Mouse (Mus musculus) liver, adult 2 months (tissue): Measurements from ENCODE around the gene Tex19.1.

Experiments used
- CTCF ChIP-seq: fragments of 200-500 bp; IDR thresholded peaks from 2 replicates; pipeline ENCODE4 v1.5.1; 2011; ENCODE audit warnings: low read depth, low read length, control low read depth
- POLR2A ChIP-seq: fragments of 200-500 bp; IDR thresholded peaks from 2 replicates; pipeline ENCODE4 v1.6.1; 2011; ENCODE audit warnings: low read length, control low read depth; ENCODE audit not compliant: insufficient read depth; ENCODE audit errors: extremely low read depth

DNA sequence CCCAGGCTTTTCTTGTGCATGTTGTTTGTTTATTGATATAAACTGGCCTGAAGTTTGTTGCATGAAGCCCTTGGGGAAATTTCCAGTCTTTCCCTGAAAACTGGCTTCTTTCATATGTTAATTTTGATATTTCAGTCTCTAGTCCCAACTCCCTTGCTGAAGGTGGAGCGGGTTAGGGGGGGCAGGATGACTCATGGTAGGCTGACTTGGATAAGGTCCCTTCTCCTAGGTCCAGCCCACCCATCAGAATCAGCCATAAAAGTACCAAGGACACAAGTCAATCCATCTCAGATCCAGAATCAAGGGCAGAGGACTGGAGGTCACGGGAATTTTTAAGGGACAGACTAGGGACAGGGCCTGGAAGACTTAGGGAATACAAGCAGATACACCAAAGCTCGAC is 34.9 kb upstream of the Tex19.1 start:
- no peak for TF ChIP-seq CTCF
- TF ChIP-seq POLR2A, result no peak
